In the genomic region with DNA sequence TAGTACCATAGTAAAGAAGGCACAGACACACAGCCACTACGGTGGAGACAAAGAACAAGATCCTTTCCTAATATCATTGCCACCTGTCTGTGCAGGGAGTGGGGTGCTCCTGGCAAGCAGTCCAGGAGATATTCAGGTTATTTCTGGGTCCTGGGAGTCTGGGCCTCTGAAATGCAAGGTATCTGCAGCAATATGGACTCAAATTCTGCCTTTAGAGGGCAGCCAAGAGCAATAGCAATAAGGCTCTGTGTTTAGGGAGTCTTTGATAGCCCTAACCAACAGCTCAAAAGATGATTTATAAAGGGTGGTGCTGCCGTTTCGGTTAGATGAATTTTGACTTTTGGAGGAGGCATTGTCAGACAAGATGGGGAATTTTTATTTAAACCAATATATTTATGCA, we compare ENCODE assay signal across 9 mouse cellular contexts. TPM values are rescaled to one million over a fixed set of nuclear protein-coding genes. Genes with fewer than 3 reads are reported as not detected.
DNase-seq lines count a peak whose midpoint lies in the region; ATAC-seq and TF ChIP-seq lines count a peak whose summit lies in the region.
"Had no signal": no experiment of that assay in that cellular context is flagged by ENCODE, and none has a peak within 500 bp of the region (broad histone marks: within the 10 kb centered on the region; RNA-seq: fewer than 3 reads in every experiment).

No protein-coding gene starts in this region.

- TF ChIP-seq EP300 in stomach, postnatal 0 days (optimal IDR thresholded peaks at IDR 0.05), result no peak

- H3K4me2 ChIP-seq in stomach, postnatal 0 days (replicated peaks; ENCODE audit: low read depth), result no peak overlapping the region
- H3K4me2 ChIP-seq: neural tube, embryonic 12.5 days had no signal

- H3K27ac ChIP-seq in thymus, adult 2 months (ENCODE audit: control insufficient read depth, insufficient read depth, low read length), result no peak overlapping the region
- H3K27ac ChIP-seq in stomach, postnatal 0 days (replicated peaks), result peak overlapping the region; percentile 66; the same call in 1 of the 2 replicates
- H3K27ac ChIP-seq: neural tube, embryonic 12.5 days had no signal

- no peaks in the 10 kb centered on the region for H3K9me3 ChIP-seq in stomach, postnatal 0 days (ENCODE audit: control insufficient read depth, low read length)
- H3K9me3 ChIP-seq: neural tube, embryonic 12.5 days had no signal

- no peaks in the 10 kb centered on the region for H3K36me3 ChIP-seq in thymus, adult 2 months (ENCODE audit: control insufficient read depth, insufficient read depth, low read length)
- no peaks in the 10 kb centered on the region for H3K36me3 ChIP-seq in stomach, postnatal 0 days (ENCODE audit: control insufficient read depth, insufficient read depth, low read length)
- H3K36me3 ChIP-seq: neural tube, embryonic 12.5 days had no signal

- H3K27me3 ChIP-seq in thymus, adult 2 months (ENCODE audit: control insufficient read depth, insufficient read depth, low read length), result no peaks in the 10 kb centered on the region
- H3K27me3 ChIP-seq in stomach, postnatal 0 days (ENCODE audit: control insufficient read depth, insufficient read depth, low read length), result no peaks in the 10 kb centered on the region
- H3K27me3 ChIP-seq: neural tube, embryonic 12.5 days had no signal

- H3K9ac ChIP-seq in stomach, postnatal 0 days (ENCODE audit: low read length), result no peak overlapping the region
- H3K9ac ChIP-seq: neural tube, embryonic 12.5 days had no signal

- no peak overlapping the region for H3K4me3 ChIP-seq in thymus, adult 2 months (ENCODE audit: control insufficient read depth, insufficient read depth, low read length)
- H3K4me3 ChIP-seq in stomach, postnatal 0 days (ENCODE audit: low read depth, low read length), result no peak overlapping the region
- H3K4me3 ChIP-seq: neural tube, embryonic 12.5 days had no signal

- DNase-seq in heart, adult 8-10 months (ENCODE audit: low spot score), result peak; percentile 11
- DNase-seq in heart, adult 9 months (ENCODE audit: low spot score in 2 of 2), result no peak
- DNase-seq in thymus, adult 2 months, result peak; percentile 34
- no peak for DNase-seq in thymus, adult 18-20 months
- DNase-seq in cerebellum, postnatal 10 days, result peak; percentile 48 to 61
- DNase-seq in large intestine, adult 2 months (ENCODE audit: low read depth, low spot score), result peak; percentile 57
- DNase-seq in stomach, postnatal 0 days (ENCODE audit: low spot score), result peak; percentile 29
- DNase-seq in gastrocnemius, postnatal 10 days, result no peak

- H3K4me1 ChIP-seq in thymus, adult 2 months (replicated peaks; ENCODE audit: control insufficient read depth, insufficient read depth, low read length), result no peaks in the 10 kb centered on the region
- no peaks in the 10 kb centered on the region for H3K4me1 ChIP-seq in stomach, postnatal 0 days (replicated peaks; ENCODE audit: control insufficient read depth, insufficient read depth)
- H3K4me1 ChIP-seq: neural tube, embryonic 12.5 days had no signal

- 0 out of 2 replicates have a peak, but pooled peaks have one; percentile 55 for ATAC-seq in stomach, postnatal 0 days (ENCODE audit: low FRiP score, low TSS enrichment)

- no peak for TF ChIP-seq POLR2A in thymus, adult 2 months (IDR thresholded peaks at IDR 0.05; ENCODE audit: control insufficient read depth, extremely low read depth, insufficient read depth, low read length, poor library complexity)

- TF ChIP-seq CTCF in thymus, adult 2 months (IDR thresholded peaks at IDR 0.05; ENCODE audit: borderline replicate concordance, control insufficient read depth, extremely low read depth, insufficient read depth, low read length, poor library complexity), result no peak
- TF ChIP-seq CTCF in stomach, postnatal 0 days (IDR thresholded peaks at IDR 0.05; ENCODE audit: low read depth), result peak; percentile 83

- 50% methylated on average over 3 of the region's 3 CpGs for WGBS in thymus, adult 2 months
- 23% methylated on average over 3 of the region's 3 CpGs for WGBS in large intestine, adult 2 months
- 60% methylated on average over 3 of the region's 3 CpGs for WGBS in stomach, postnatal 0 days

RNA-seq across cellular contexts. Expression of a gene that starts 0.9 kb away (rescaled TPM):
- total RNA-seq in heart, adult 8-10 months (2022), result under 1 TPM in 1 of 4 experiments, not detected in 3; 0.14 TPM
- 0.54 and 0.97 TPM in 2 replicates for polyA plus RNA-seq in thymus, adult 2 months (2012; rRNA removed)
- polyA plus RNA-seq in large intestine, adult 2 months (2012; rRNA removed), result 0.99 and 1.0 TPM in 2 replicates
- polyA plus RNA-seq in stomach, postnatal 0 days (2015; fragmentation: Nextera tagmentation; extraction: Ambion mirVana), result 0.11 and 0.12 TPM in 2 replicates
- total RNA-seq in gastrocnemius, postnatal 10 days (2021), result under 1 TPM; 0.14 to 0.25 TPM

RNA-seq across cellular contexts. Expression of a gene that starts 44.6 kb away (rescaled TPM):
- not detected for total RNA-seq in heart, adult 8-10 months (2022)
- 0.08 and 0.19 TPM in 2 replicates for polyA plus RNA-seq in thymus, adult 2 months (2012; rRNA removed)
- polyA plus RNA-seq in large intestine, adult 2 months (2012; rRNA removed), result 3.0 and 4.8 TPM in 2 replicates
- polyA plus RNA-seq in stomach, postnatal 0 days (2015; fragmentation: Nextera tagmentation; extraction: Ambion mirVana), result 10.2 and 10.6 TPM in 2 replicates
- not detected for total RNA-seq in gastrocnemius, postnatal 10 days (2021)

Comparison
In these comparisons a context has a peak if more than half of its experiments do, and no peak if none do; other contexts are left out.
1. DNase-seq: peak in heart, adult 8-10 months (single experiment), thymus, adult 2 months (single experiment), cerebellum, postnatal 10 days (2 of 2), large intestine, adult 2 months (single experiment) and stomach, postnatal 0 days (single experiment); none in heart, adult 9 months (0 of 2), thymus, adult 18-20 months (0 of 2) and gastrocnemius, postnatal 10 days (single experiment).